Mouse (Mus musculus): ENCODE measurements at regions not wholly inside any gene's neighbourhood (a gene's known extent, or its start where the extent isn't known, plus 50 kb on each side); places are given as distances from the start of the nearest gene placed in this dataset.

GRCm38 (mm10) chr13:52741371-52741770 is 158.4 kb downstream of the Syk start:
- TF ChIP-seq POLR2A (IDR thresholded peaks at IDR 0.05; ENCODE audit: low read depth, low read length) (no peak), CTCF (IDR thresholded peaks at IDR 0.05; ENCODE audit: borderline replicate concordance, insufficient read depth, low read length) (no peak)

Data from embryonic fibroblast, embryonic 13.5 days (primary cell).